Mouse (Mus musculus) MEL (cell line): ENCODE data around the gene Actr2. TPM values are rescaled to one million over a fixed set of nuclear protein-coding genes. Genes with fewer than 3 reads are reported as not detected.

Experiments
- DNase-seq: peaks from one replicate; pipeline ENCODE4 v3.0.0; 2011; ENCODE audit warnings: low read depth, low spot score
- H3K27ac ChIP-seq: 2 replicates; pipeline ENCODE4 v1.5.1; 2012; ENCODE audit warnings: low read depth, mild to moderate bottlenecking, control low read depth, low read length, moderate library complexity; ENCODE audit not compliant: control insufficient read depth
- H3K27me3 ChIP-seq, 2 experiments: fragments of 150-350 bp in 1 of 2; sonication (generic) in 1 of 2; 2 replicates each; pipeline ENCODE4 v1.6.1; 2012; ENCODE audit warnings: low read length in 2 of 2, mild to moderate bottlenecking in 2 of 2, improper control_type of control experiment in 1 of 2, moderate library complexity in 1 of 2; ENCODE audit not compliant: insufficient read depth in 2 of 2, control insufficient read depth in 1 of 2
- H3K36me3 ChIP-seq, 2 experiments: 2 replicates each; pipeline ENCODE4 v1.6.1; 2012 to 2014; ENCODE audit warnings: low read length in 2 of 2, improper control_type of control experiment in 1 of 2, inconsistent platforms in 1 of 2, mild to moderate bottlenecking in 1 of 2; ENCODE audit not compliant: insufficient read depth in 2 of 2, control insufficient read depth in 1 of 2
- H3K4me1 ChIP-seq, 2 experiments: fragments of 150-350 bp in 1 of 2; sonication (generic) in 1 of 2; 2 replicates each; pipeline ENCODE4 v1.6.1; 2012; ENCODE audit warnings: low read length in 2 of 2, improper control_type of control experiment in 1 of 2, mild to moderate bottlenecking in 1 of 2; ENCODE audit not compliant: insufficient read depth in 2 of 2, control insufficient read depth in 1 of 2
- H3K4me3 ChIP-seq, 2 experiments: fragments of 150-350 bp in 1 of 2; sonication (generic) in 1 of 2; 2 replicates each; pipeline ENCODE4 v1.5.1; 2012; ENCODE audit warnings: low read depth in 2 of 2, low read length in 2 of 2, mild to moderate bottlenecking in 2 of 2, moderate library complexity in 2 of 2, control low read depth in 1 of 2, improper control_type of control experiment in 1 of 2; ENCODE audit not compliant: control insufficient read depth in 1 of 2, insufficient read depth in 1 of 2
- H3K79me2 ChIP-seq: 2 replicates; pipeline ENCODE4 v1.6.1; 2012; ENCODE audit warnings: mild to moderate bottlenecking, low read length, moderate library complexity; ENCODE audit not compliant: control insufficient read depth, poor library complexity, insufficient read depth
- H3K9ac ChIP-seq: 2 replicates; pipeline ENCODE4 v1.6.1; 2012; ENCODE audit warnings: low read depth, mild to moderate bottlenecking, control low read depth, low read length, moderate library complexity; ENCODE audit not compliant: control insufficient read depth, poor library complexity, severe bottlenecking
- H3K9me3 ChIP-seq: fragments of 150-350 bp; sonication (generic); replicated peaks from 2 replicates; pipeline ENCODE4 v1.6.1; 2012; ENCODE audit warnings: mild to moderate bottlenecking, low read length, improper control_type of control experiment, moderate library complexity; ENCODE audit not compliant: insufficient read depth
- BHLHE40 ChIP-seq: IDR thresholded peaks from 2 replicates; pipeline ENCODE4 v1.6.1; 2012; ENCODE audit warnings: low read depth, mild to moderate bottlenecking, inconsistent platforms, low read length, improper control_type of control experiment, borderline replicate concordance
- CTCF ChIP-seq, 3 experiments: IDR thresholded peaks in 2 of 3; conservative IDR thresholded peaks in 1 of 3; 2 replicates each; pipeline ENCODE4 v1.5.1; 2011 to 2012; ENCODE audit warnings: low read length in 3 of 3, low read depth in 2 of 3, mild to moderate bottlenecking in 2 of 3, improper control_type of control experiment in 1 of 3, inconsistent platforms in 1 of 3, mixed read lengths in 1 of 3, moderate library complexity in 1 of 3; ENCODE audit not compliant: control insufficient read depth in 1 of 3, insufficient read depth in 1 of 3, poor library complexity in 1 of 3, severe bottlenecking in 1 of 3
- EP300 ChIP-seq, 2 experiments: IDR thresholded peaks; 2 replicates each; pipeline ENCODE4 v1.6.1; 2011; ENCODE audit warnings: improper control_type of control experiment in 2 of 2, low read length in 2 of 2, low read depth in 1 of 2, mild to moderate bottlenecking in 1 of 2
- MEF2A ChIP-seq: IDR thresholded peaks from 2 replicates; pipeline ENCODE4 v1.6.1; 2014; ENCODE audit warnings: low read depth, mild to moderate bottlenecking, inconsistent platforms, low read length, improper control_type of control experiment; ENCODE audit not compliant: poor library complexity, insufficient replicate concordance, severe bottlenecking; ENCODE audit errors: extremely low read depth
- POLR2A ChIP-seq, 2 experiments: IDR thresholded peaks; 2 replicates each; pipeline ENCODE4 v1.6.1; 2011 to 2012; ENCODE audit warnings: low read length in 2 of 2, mild to moderate bottlenecking in 2 of 2, control low read depth in 1 of 2, improper control_type of control experiment in 1 of 2, low read depth in 1 of 2, moderate library complexity in 1 of 2; ENCODE audit not compliant: control insufficient read depth in 1 of 2, insufficient read depth in 1 of 2, poor library complexity in 1 of 2
- POLR2AphosphoS2 ChIP-seq: IDR thresholded peaks from 2 replicates; pipeline ENCODE4 v1.6.1; 2011; ENCODE audit warnings: low read length, improper control_type of control experiment
- RAD21 ChIP-seq: IDR thresholded peaks from 2 replicates; pipeline ENCODE4 v1.6.1; 2011; ENCODE audit warnings: mild to moderate bottlenecking, low read depth, low read length, improper control_type of control experiment
- SIN3A ChIP-seq: IDR thresholded peaks from 2 replicates; pipeline ENCODE4 v1.6.1; 2012; ENCODE audit warnings: low read length, improper control_type of control experiment, inconsistent platforms
- SMC3 ChIP-seq: IDR thresholded peaks from 2 replicates; pipeline ENCODE4 v1.6.1; 2011; ENCODE audit warnings: low read depth, low read length, improper control_type of control experiment
- TAL1 ChIP-seq: IDR thresholded peaks from 2 replicates; pipeline ENCODE4 v1.6.1; 2012; ENCODE audit warnings: mild to moderate bottlenecking, inconsistent platforms, low read length, moderate library complexity, mixed read lengths
- TBP ChIP-seq: IDR thresholded peaks from 2 replicates; pipeline ENCODE4 v1.8.0; 2011; ENCODE audit warnings: low read depth, low read length, improper control_type of control experiment
- USF1 ChIP-seq: IDR thresholded peaks from 2 replicates; pipeline ENCODE4 v1.6.1; 2014; ENCODE audit warnings: low read depth, mild to moderate bottlenecking, inconsistent platforms, low read length, improper control_type of control experiment, moderate library complexity
- USF2 ChIP-seq, 2 experiments: IDR thresholded peaks; 2 replicates each; pipeline ENCODE4 v1.6.1; 2011 to 2012; ENCODE audit warnings: improper control_type of control experiment in 2 of 2, low read length in 2 of 2, borderline replicate concordance in 1 of 2, inconsistent platforms in 1 of 2, low read depth in 1 of 2, mild to moderate bottlenecking in 1 of 2; ENCODE audit not compliant: insufficient read depth in 1 of 2
- ZC3H11A ChIP-seq: IDR thresholded peaks from 2 replicates; pipeline ENCODE4 v1.6.1; 2012; ENCODE audit warnings: low read depth, mild to moderate bottlenecking, inconsistent platforms, low read length, improper control_type of control experiment
- polyA plus RNA-seq, 2 experiments: library from polyadenylated mRNA; stranded (reverse) in 1 of 2; unstranded in 1 of 2; fragments of >175 nt in 1 of 2; fragments of >200 nt in 1 of 2; gene quantifications; 2 replicates each; pipeline versions ENCODE4 v1.2.1 to v1.2.4; 2012; ENCODE audit warnings: low replicate concordance in 2 of 2, low read depth in 1 of 2; ENCODE audit not compliant: insufficient read length in 2 of 2, insufficient read depth in 1 of 2, missing spikeins in 1 of 2
- total RNA-seq: library from RNA; depleted of rRNA; stranded (reverse); fragments of 300-350 nt; gene quantifications from 2 replicates; pipeline ENCODE4 v1.2.3, GENCODE M21; 2012

Actr2 gene
- total and polyA plus RNA-seq, 3 experiments = 40.0 to 172 (median 160) TPM

DNA sequence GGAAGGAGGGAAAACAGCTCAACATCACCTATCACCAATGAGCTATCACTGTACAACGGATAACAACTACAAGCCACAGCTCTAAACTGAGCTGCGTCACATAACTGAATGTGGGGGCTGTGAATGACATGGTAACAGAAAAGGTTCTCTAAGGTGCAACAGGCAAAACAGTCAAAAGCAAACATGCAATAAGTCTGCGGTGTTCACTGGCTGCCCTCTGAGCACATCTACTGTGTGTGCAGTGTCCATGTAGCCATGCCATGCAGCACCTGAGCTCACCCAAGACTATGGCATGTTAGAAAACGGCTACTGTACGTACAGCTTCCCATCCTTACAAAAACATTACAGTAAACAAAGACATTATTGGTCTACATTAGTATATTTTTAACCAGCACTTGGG, 39.9 kb downstream of the Actr2 start:
- H3K79me2 ChIP-seq = 0 out of 2 replicates have a peak, but pooled peaks cover 1% of the 10 kb centered on the region
- DNase-seq = no peak

DNA sequence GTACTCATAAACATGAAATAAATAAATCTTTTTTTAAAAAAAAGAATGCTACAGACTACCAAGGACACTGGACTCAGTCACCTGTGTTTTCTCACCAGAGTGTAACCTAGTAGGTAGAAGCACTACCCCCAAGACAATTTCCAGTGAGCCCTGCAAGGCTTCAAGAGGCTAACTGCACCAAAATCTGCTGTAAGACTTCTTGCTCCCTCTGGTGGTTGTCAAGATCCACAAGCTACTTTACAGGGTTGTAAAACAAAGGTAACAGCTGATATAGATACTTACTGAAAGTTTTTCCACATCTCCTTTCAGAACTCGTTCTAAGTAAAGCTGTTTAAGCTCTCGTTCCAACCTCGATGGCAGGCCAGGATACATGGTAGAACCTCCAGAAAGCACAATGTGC, 40.5 kb downstream of the Actr2 start:
- H3K9ac ChIP-seq = no peak overlapping the region
- no peak for TF ChIP-seq MEF2A
- peak; percentile 32 to 71 (median 58) for TF ChIP-seq CTCF (IDR thresholded peaks at IDR 0.05 in 2 of 3, conservative IDR thresholded peaks at IDR 0.05 in 1 of 3; ENCODE audit: control insufficient read depth in 1 of 3, insufficient read depth in 1 of 3, low read depth in 2 of 3, low read length in 3 of 3, poor library complexity in 1 of 3, severe bottlenecking in 1 of 3)
- TF ChIP-seq EP300 (IDR thresholded peaks at IDR 0.05; ENCODE audit: low read depth in 1 of 2, low read length in 2 of 2) = no peak
- no peak for TF ChIP-seq BHLHE40
- TF ChIP-seq TBP = no peak
- no peak for TF ChIP-seq TAL1
- TF ChIP-seq SIN3A = peak; percentile 27; the same call in 1 of the 2 replicates
- no peak for TF ChIP-seq USF2 (IDR thresholded peaks at IDR 0.05; ENCODE audit: borderline replicate concordance in 1 of 2, insufficient read depth in 1 of 2, low read depth in 1 of 2, low read length in 2 of 2)
- no peak for TF ChIP-seq POLR2A (IDR thresholded peaks at IDR 0.05; ENCODE audit: control insufficient read depth in 1 of 2, insufficient read depth in 1 of 2, low read depth in 1 of 2, low read length in 2 of 2, poor library complexity in 1 of 2)
- peak; percentile 37 for TF ChIP-seq RAD21
- TF ChIP-seq SMC3 = peak; percentile 68
- no peak for TF ChIP-seq POLR2AphosphoS2
- 0 out of 2 replicates have a peak, but pooled peaks have one; percentile 17 for TF ChIP-seq ZC3H11A
- H3K27me3 ChIP-seq = no peaks in the 10 kb centered on the region
- H3K9me3 ChIP-seq = no peaks in the 10 kb centered on the region
- no peaks in the 10 kb centered on the region for H3K4me1 ChIP-seq
- no peak overlapping the region for H3K4me3 ChIP-seq
- H3K27ac ChIP-seq = no peak overlapping the region
- DNase-seq = peak; percentile 70
- 0 out of 2 replicates have a peak, but pooled peaks cover 1% of the 10 kb centered on the region for H3K79me2 ChIP-seq
- peaks cover 10 to 56% of the 10 kb centered on the region in 2 experiments for H3K36me3 ChIP-seq

More for the DNA sequence above, 39.9 kb downstream of the Actr2 start:
- Histone ChIP-seq H3K27ac (no peak overlapping the region), H3K9ac (no peak overlapping the region), H3K4me1 (no peaks in the 10 kb centered on the region), H3K27me3 (no peaks in the 10 kb centered on the region), H3K36me3 (peaks cover 15 to 60% of the 10 kb centered on the region in 2 experiments), H3K4me3 (no peak overlapping the region), H3K9me3 (no peaks in the 10 kb centered on the region)
- TF ChIP-seq USF1 (no peak), CTCF (IDR thresholded peaks at IDR 0.05 in 2 of 3, conservative IDR thresholded peaks at IDR 0.05 in 1 of 3; ENCODE audit: control insufficient read depth in 1 of 3, insufficient read depth in 1 of 3, low read depth in 2 of 3, low read length in 3 of 3, poor library complexity in 1 of 3, severe bottlenecking in 1 of 3) (0 out of 6 replicates have a peak, but pooled peaks of 1 of the 3 experiments have one; percentile 6)
